ENCODE assay signal across 8 mouse cellular contexts in genomic region chr16:32609401-32609779, GRCm38 (mm10). TPM values are rescaled to one million over a fixed set of nuclear protein-coding genes. Genes with fewer than 3 reads are reported as not detected.
A peak's percentile ranks its signal among the peaks of the same experiment; 100 is the strongest.
DNase-seq lines count a peak whose midpoint lies in the region; ATAC-seq and TF ChIP-seq lines count a peak whose summit lies in the region.

No protein-coding gene starts in this region.

- ATAC-seq in heart, embryonic 16.5 days (replicated peaks; ENCODE audit: extremely low read depth, insufficient read depth, low FRiP score): no peak
- no peak for ATAC-seq in liver, postnatal 0 days

- no peaks in the 10 kb centered on the region for H3K9me3 ChIP-seq in MEL (replicated peaks; ENCODE audit: insufficient read depth, low read length)
- no peaks in the 10 kb centered on the region for H3K9me3 ChIP-seq in heart, embryonic 16.5 days (replicated peaks; ENCODE audit: control insufficient read depth, low read length)
- H3K9me3 ChIP-seq in liver, postnatal 0 days (ENCODE audit: low read length): no peaks in the 10 kb centered on the region

- no peak for TF ChIP-seq RAD21 in MEL (IDR thresholded peaks at IDR 0.05; ENCODE audit: low read depth, low read length)

- 2% methylated on average over 14 of the region's 14 CpGs for WGBS in kidney, adult 2 months
- under 1% methylated on average over 14 of the region's 14 CpGs for WGBS in heart, embryonic 16.5 days
- under 1% methylated on average over 14 of the region's 14 CpGs for WGBS in liver, postnatal 0 days (ENCODE audit: insufficient replicate concordance)

- H3K36me3 ChIP-seq in kidney, adult 2 months (ENCODE audit: control insufficient read depth, insufficient read depth, low read length): no peaks in the 10 kb centered on the region
- peaks cover 9 to 33% of the 10 kb centered on the region in 2 experiments; a peak in 3 of 4 replicates for H3K36me3 ChIP-seq in MEL (ENCODE audit: control insufficient read depth in 1 of 2, insufficient read depth in 2 of 2, low read length in 2 of 2)
- H3K36me3 ChIP-seq in heart, embryonic 16.5 days (ENCODE audit: control insufficient read depth, insufficient read depth): peaks cover under 1% of the 10 kb centered on the region; the same call in 1 of the 2 replicates
- H3K36me3 ChIP-seq in liver, postnatal 0 days (replicated peaks; ENCODE audit: insufficient read depth, low read length): peaks cover 20% of the 10 kb centered on the region

- no peak for TF ChIP-seq POLR2A in kidney, adult 2 months (IDR thresholded peaks at IDR 0.05; ENCODE audit: low read depth, low read length)
- no peak for TF ChIP-seq POLR2A in MEL (IDR thresholded peaks at IDR 0.05; ENCODE audit: control insufficient read depth in 1 of 2, insufficient read depth in 1 of 2, low read depth in 1 of 2, low read length in 2 of 2, poor library complexity in 1 of 2)

- H3K9ac ChIP-seq in MEL (ENCODE audit: control insufficient read depth, low read depth, low read length, poor library complexity, severe bottlenecking): peak overlapping the region; percentile 92
- peak overlapping the region; percentile 91 for H3K9ac ChIP-seq in heart, embryonic 16.5 days (ENCODE audit: low read length)
- peak overlapping the region; percentile 88 for H3K9ac ChIP-seq in liver, postnatal 0 days (replicated peaks)

- H3K4me2 ChIP-seq in heart, embryonic 16.5 days (ENCODE audit: low read depth, low read length): peak overlapping the region; percentile 75
- peak overlapping the region; percentile 75 for H3K4me2 ChIP-seq in liver, postnatal 0 days (ENCODE audit: low read depth, low read length)

- no peak for TF ChIP-seq EP300 in MEL (IDR thresholded peaks at IDR 0.05; ENCODE audit: low read depth in 1 of 2, low read length in 2 of 2)
- no peak for TF ChIP-seq EP300 in liver, postnatal 0 days (IDR thresholded peaks at IDR 0.05; ENCODE audit: low read depth)

- peak overlapping the region; percentile 70 for H3K27ac ChIP-seq in kidney, adult 2 months (ENCODE audit: insufficient read depth, low read depth, low read length)
- H3K27ac ChIP-seq in MEL (ENCODE audit: control insufficient read depth, low read depth, low read length): peak overlapping the region; percentile 79
- peak overlapping the region; percentile 95 for H3K27ac ChIP-seq in heart, embryonic 16.5 days (ENCODE audit: low read length)
- peak overlapping the region; percentile 93 for H3K27ac ChIP-seq in liver, postnatal 0 days (ENCODE audit: low read depth)

- TF ChIP-seq CTCF in kidney, adult 2 months (conservative IDR thresholded peaks at IDR 0.05; ENCODE audit: insufficient read depth, insufficient read length, low read depth, low read length): no peak
- no peak for TF ChIP-seq CTCF in MEL (IDR thresholded peaks at IDR 0.05 in 2 of 3, conservative IDR thresholded peaks at IDR 0.05 in 1 of 3; ENCODE audit: control insufficient read depth in 1 of 3, insufficient read depth in 1 of 3, low read depth in 2 of 3, low read length in 3 of 3, poor library complexity in 1 of 3, severe bottlenecking in 1 of 3)
- TF ChIP-seq CTCF in liver, postnatal 0 days (IDR thresholded peaks at IDR 0.05; ENCODE audit: low read depth): no peak

- H3K4me3 ChIP-seq in kidney, adult 2 months (ENCODE audit: insufficient read depth, low read depth, low read length): peak overlapping the region; percentile 94
- peak overlapping the region; percentile 83 to 84 for H3K4me3 ChIP-seq in MEL (ENCODE audit: control insufficient read depth in 1 of 2, insufficient read depth in 1 of 2, low read depth in 2 of 2, low read length in 2 of 2)
- peak overlapping the region; percentile 81 for H3K4me3 ChIP-seq in heart, embryonic 16.5 days (ENCODE audit: low read length)
- peak overlapping the region; percentile 87 for H3K4me3 ChIP-seq in liver, postnatal 0 days (ENCODE audit: low read depth, low read length)

- H3K79me2 ChIP-seq in MEL (ENCODE audit: control insufficient read depth, insufficient read depth, low read length, poor library complexity): peaks cover 39% of the 10 kb centered on the region

- no peaks in the 10 kb centered on the region for H3K27me3 ChIP-seq in kidney, adult 2 months (replicated peaks; ENCODE audit: control insufficient read depth, insufficient read depth, low read length)
- no peaks in the 10 kb centered on the region for H3K27me3 ChIP-seq in MEL (ENCODE audit: control insufficient read depth in 1 of 2, insufficient read depth in 2 of 2, low read length in 2 of 2)
- no peaks in the 10 kb centered on the region for H3K27me3 ChIP-seq in heart, embryonic 16.5 days (ENCODE audit: control insufficient read depth, insufficient read depth, low read length)
- no peaks in the 10 kb centered on the region for H3K27me3 ChIP-seq in liver, postnatal 0 days (ENCODE audit: insufficient read depth, low read length)

- peaks cover 2% of the 10 kb centered on the region; the same call in 1 of the 2 replicates for H3K4me1 ChIP-seq in kidney, adult 2 months (ENCODE audit: control insufficient read depth, insufficient read depth, low read length)
- H3K4me1 ChIP-seq in MEL (ENCODE audit: control insufficient read depth in 1 of 2, insufficient read depth in 2 of 2, low read length in 2 of 2): peaks cover 14 to 29% of the 10 kb centered on the region in 2 experiments
- peaks cover 10% of the 10 kb centered on the region for H3K4me1 ChIP-seq in heart, embryonic 16.5 days (ENCODE audit: control insufficient read depth, insufficient read depth, low read length)
- H3K4me1 ChIP-seq in liver, postnatal 0 days (ENCODE audit: insufficient read depth): peaks cover 24% of the 10 kb centered on the region

- peak; percentile 48 for DNase-seq in kidney, adult 2 months
- no peak for DNase-seq in kidney, postnatal 25 days
- DNase-seq in MEL (ENCODE audit: low read depth, low spot score): peak; percentile 62
- no peak for DNase-seq in liver, postnatal 0 days
- DNase-seq in layer of hippocampus, adult 11-12 months (ENCODE audit: low spot score): no peak
- no peak for DNase-seq in ovary, postnatal 14 days (ENCODE audit: low spot score)
- DNase-seq in layer of hippocampus, adult 9-11 months: no peak

TF ChIP-seq in MEL, 35 proteins besides CTCF, POLR2A, EP300 and RAD21:
- TF ChIP-seq MYC (IDR thresholded peaks at IDR 0.05; ENCODE audit: low read depth, low read length) (0 out of 2 replicates have a peak, but pooled peaks have one; percentile 2), MXI1 (IDR thresholded peaks at IDR 0.05; ENCODE audit: low read depth, low read length) (peak; percentile 80; the same call in 1 of the 2 replicates), CHD1 (IDR thresholded peaks at IDR 0.05; ENCODE audit: low read depth, low read length) (0 out of 2 replicates have a peak, but pooled peaks have one; percentile 78), ZNF384 (IDR thresholded peaks at IDR 0.05; ENCODE audit: low read depth, low read length) (no peak), SIN3A (IDR thresholded peaks at IDR 0.05; ENCODE audit: low read length) (peak; percentile 79)
TF ChIP-seq in MEL: peak in this region for 4.

RNA-seq across cellular contexts. Expression of gene Tfrc, which starts 0.7 kb away (rescaled TPM):
- polyA plus RNA-seq in kidney, adult 2 months (2012; rRNA removed): 7.9 and 12.0 TPM in 2 replicates
- total RNA-seq in MEL (2012; rRNA removed): 156 and 234 TPM in 2 replicates
- polyA plus RNA-seq in MEL (2012; ENCODE audit: insufficient read depth in 1 of 2, insufficient read length in 2 of 2, low read depth in 1 of 2, low replicate concordance in 2 of 2, missing spikeins in 1 of 2): 100 to 1,000 TPM in 1 of 2 experiments, 10 to 100 TPM in 1; 90.9 to 106 TPM
- polyA plus RNA-seq in heart, embryonic 16.5 days (2015; fragmentation: Nextera tagmentation; extraction: Ambion mirVana): 49.2 and 53.8 TPM in 2 replicates
- polyA plus RNA-seq in liver, postnatal 0 days (2015; fragmentation: Nextera tagmentation; extraction: Ambion mirVana): 85.1 and 103 TPM in 2 replicates

RNA-seq across cellular contexts. Expression of gene Tnk2, which starts 34.3 kb away (rescaled TPM):
- polyA plus RNA-seq in kidney, adult 2 months (2012; rRNA removed): 35.8 and 40.8 TPM in 2 replicates
- 30.3 and 34.8 TPM in 2 replicates for total RNA-seq in MEL (2012; rRNA removed)
- 10 to 100 TPM in 1 of 2 experiments, not detected in 1; 77.0 TPM for polyA plus RNA-seq in MEL (2012; ENCODE audit: insufficient read depth in 1 of 2, insufficient read length in 2 of 2, low read depth in 1 of 2, low replicate concordance in 2 of 2, missing spikeins in 1 of 2)
- polyA plus RNA-seq in heart, embryonic 16.5 days (2015; fragmentation: Nextera tagmentation; extraction: Ambion mirVana): 9.0 and 9.5 TPM in 2 replicates
- polyA plus RNA-seq in liver, postnatal 0 days (2015; fragmentation: Nextera tagmentation; extraction: Ambion mirVana): 2.9 and 3.5 TPM in 2 replicates

Comparison
In these comparisons a context has a peak if more than half of its experiments do, and no peak if none do; other contexts are left out.
1. DNase-seq: peak in kidney, adult 2 months (single experiment) and MEL (single experiment); none in kidney, postnatal 25 days (0 of 2), liver, postnatal 0 days (single experiment), layer of hippocampus, adult 11-12 months (single experiment), ovary, postnatal 14 days (single experiment) and layer of hippocampus, adult 9-11 months (single experiment).
2. Peak in every context shown above with its lines, with median percentiles within 50 percentile points of each other: H3K27ac ChIP-seq, H3K4me3 ChIP-seq and H3K9ac ChIP-seq.